Comparison of ENCODE assay signal across 8 mouse cellular contexts in the genomic region with DNA sequence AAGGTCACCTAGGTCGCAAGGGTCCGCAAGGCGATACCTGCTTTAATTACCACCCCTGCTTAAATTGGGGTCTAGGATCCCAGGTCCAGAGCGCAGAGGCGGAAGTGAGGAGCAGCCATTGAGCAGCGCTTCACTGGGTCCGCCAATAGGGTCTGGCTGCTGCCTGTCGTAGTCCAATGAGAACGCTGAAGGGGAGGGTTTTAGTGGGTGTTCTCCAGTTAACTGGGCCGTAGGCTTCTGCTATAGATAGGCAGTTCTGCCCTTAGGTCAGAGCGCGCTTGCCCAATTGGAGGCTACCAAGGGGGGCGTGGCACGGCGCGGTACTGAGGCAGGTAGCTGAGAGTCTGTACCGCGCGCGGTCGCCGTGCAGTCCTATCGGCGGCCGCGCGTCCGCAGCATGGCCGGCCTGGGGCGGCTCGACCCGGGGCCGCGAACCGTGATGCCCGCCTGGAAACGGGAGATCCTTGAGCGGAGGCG. TPM values are rescaled to one million over a fixed set of nuclear protein-coding genes. Genes with fewer than 3 reads are reported as not detected.
A peak's percentile ranks its signal among the peaks of the same experiment; 100 is the strongest.
DNase-seq lines count a peak whose midpoint lies in the region; ATAC-seq and TF ChIP-seq lines count a peak whose summit lies in the region.

A gene (plus strand): TSS at position 328 of the 477 bp plus-strand sequence.

- H3K9ac ChIP-seq in embryonic facial prominence, embryonic 15.5 days = peak within 1 kb of the TSS; percentile 58
- peak within 1 kb of the TSS; percentile 53 for H3K9ac ChIP-seq in limb, embryonic 14.5 days (ENCODE audit: low read depth, low read length, severe bottlenecking)
- H3K9ac ChIP-seq in midbrain, postnatal 0 days (replicated peaks; ENCODE audit: low read length, poor library complexity, severe bottlenecking) = peak within 1 kb of the TSS; percentile 65

- H3K27ac ChIP-seq in bone marrow, adult 2 months (ENCODE audit: control insufficient read depth, insufficient read depth, low read depth, low read length, poor library complexity) = peak within 1 kb of the TSS; percentile 77
- no peak within 1 kb of the TSS; the same call in 1 of the 2 replicates for H3K27ac ChIP-seq in embryonic facial prominence, embryonic 15.5 days (replicated peaks)
- H3K27ac ChIP-seq in limb, embryonic 14.5 days (replicated peaks; ENCODE audit: low read depth, low read length) = no peak within 1 kb of the TSS
- peak within 1 kb of the TSS; percentile 76 for H3K27ac ChIP-seq in midbrain, postnatal 0 days (ENCODE audit: low read depth, low read length)

- under 1% methylated on average over 39 of the region's 39 CpGs for WGBS in bone marrow, adult 2 months
- 0% methylated on average over 38 of the region's 39 CpGs for WGBS in embryonic facial prominence, embryonic 15.5 days
- WGBS in limb, embryonic 14.5 days = 1% methylated on average over 28 of the region's 39 CpGs
- under 1% methylated on average over 39 of the region's 39 CpGs for WGBS in midbrain, postnatal 0 days

- peak; percentile 98 for ATAC-seq in embryonic facial prominence, embryonic 15.5 days (ENCODE audit: insufficient number of reproducible peaks, low FRiP score, low TSS enrichment, low read depth)
- peak; percentile 100 for ATAC-seq in limb, embryonic 14.5 days (ENCODE audit: low FRiP score, low read depth)
- peak; percentile 97 for ATAC-seq in midbrain, postnatal 0 days (ENCODE audit: low FRiP score)

- no peaks in the 10 kb centered on the region for H3K9me3 ChIP-seq in embryonic facial prominence, embryonic 15.5 days (replicated peaks)
- no peaks in the 10 kb centered on the region for H3K9me3 ChIP-seq in limb, embryonic 14.5 days (ENCODE audit: control insufficient read depth, low read length)
- H3K9me3 ChIP-seq in midbrain, postnatal 0 days (ENCODE audit: low read length) = no peaks in the 10 kb centered on the region

- peaks cover 2% of the 10 kb centered on the region for H3K4me1 ChIP-seq in bone marrow, adult 2 months (ENCODE audit: control insufficient read depth, insufficient read depth, low read length)
- H3K4me1 ChIP-seq in embryonic facial prominence, embryonic 15.5 days = peaks cover 45% of the 10 kb centered on the region
- H3K4me1 ChIP-seq in limb, embryonic 14.5 days (ENCODE audit: control insufficient read depth, insufficient read depth, low read length) = peaks cover 11% of the 10 kb centered on the region
- peaks cover 36% of the 10 kb centered on the region for H3K4me1 ChIP-seq in midbrain, postnatal 0 days (ENCODE audit: insufficient read depth, low read length)

- peak; percentile 81; the same call in 1 of the 2 replicates for TF ChIP-seq POLR2A in bone marrow, adult 2 months (IDR thresholded peaks at IDR 0.05; ENCODE audit: borderline replicate concordance, control insufficient read depth, low read depth, low read length)
- no peak for TF ChIP-seq POLR2A in limb, embryonic 14.5 days (IDR thresholded peaks at IDR 0.05; ENCODE audit: borderline replicate concordance, extremely low read depth, insufficient read depth, insufficient read length)

- TF ChIP-seq CTCF in bone marrow, adult 2 months (IDR thresholded peaks at IDR 0.05; ENCODE audit: control insufficient read depth, insufficient read depth, low read length) = no peak
- 0 out of 2 replicates have a peak, but pooled peaks have one; percentile 6 for TF ChIP-seq CTCF in midbrain, postnatal 0 days (IDR thresholded peaks at IDR 0.05)

- no peaks in the 10 kb centered on the region for H3K36me3 ChIP-seq in embryonic facial prominence, embryonic 15.5 days
- no peaks in the 10 kb centered on the region for H3K36me3 ChIP-seq in limb, embryonic 14.5 days (ENCODE audit: control insufficient read depth, insufficient read depth, low read length)
- 0 out of 2 replicates have a peak, but pooled peaks cover 3% of the 10 kb centered on the region for H3K36me3 ChIP-seq in midbrain, postnatal 0 days (ENCODE audit: insufficient read depth, low read length)

- peaks cover 17% of the 10 kb centered on the region for H3K27me3 ChIP-seq in embryonic facial prominence, embryonic 15.5 days
- H3K27me3 ChIP-seq in limb, embryonic 14.5 days (ENCODE audit: control insufficient read depth, insufficient read depth, low read length) = peaks cover 13% of the 10 kb centered on the region; the same call in 1 of the 2 replicates
- peaks cover 3% of the 10 kb centered on the region; the same call in 1 of the 2 replicates for H3K27me3 ChIP-seq in midbrain, postnatal 0 days (ENCODE audit: insufficient read depth, low read length)

- H3K4me3 ChIP-seq in bone marrow, adult 2 months (replicated peaks; ENCODE audit: control insufficient read depth, low read depth, low read length) = peak within 1 kb of the TSS; percentile 81
- peak within 1 kb of the TSS; percentile 73 for H3K4me3 ChIP-seq in embryonic facial prominence, embryonic 15.5 days (replicated peaks)
- H3K4me3 ChIP-seq in limb, embryonic 14.5 days (replicated peaks; ENCODE audit: low read length) = peak within 1 kb of the TSS; percentile 77
- peak within 1 kb of the TSS; percentile 71 for H3K4me3 ChIP-seq in midbrain, postnatal 0 days (ENCODE audit: low read depth, low read length)

- DNase-seq in 416B (ENCODE audit: low read depth) = peak; percentile 99
- peak; percentile 97 for DNase-seq in heart, adult 8-10 months (ENCODE audit: low spot score)
- peak; percentile 99 for DNase-seq in kidney, adult 9 months
- DNase-seq in limb, embryonic 14.5 days (ENCODE audit: low spot score) = peak; percentile 98
- peak; percentile 99 for DNase-seq in midbrain, postnatal 0 days (ENCODE audit: low spot score)
- peak; percentile 91 to 93 for DNase-seq in spleen, postnatal 14 days (ENCODE audit: low spot score in 2 of 2)

- H3K4me2 ChIP-seq in embryonic facial prominence, embryonic 15.5 days (replicated peaks) = peak within 1 kb of the TSS; percentile 99
- H3K4me2 ChIP-seq in limb, embryonic 14.5 days (replicated peaks; ENCODE audit: low read depth, low read length, severe bottlenecking) = peak within 1 kb of the TSS; percentile 99
- peak within 1 kb of the TSS; percentile 100 for H3K4me2 ChIP-seq in midbrain, postnatal 0 days (ENCODE audit: low read depth, low read length, poor library complexity, severe bottlenecking)

RNA-seq across cellular contexts. Expression of the gene that starts here (rescaled TPM):
- polyA plus RNA-seq in bone marrow, adult 2 months (2011; ENCODE audit: insufficient read depth, insufficient read length, low replicate concordance, missing spikeins) = 1.4 and 17.5 TPM in 2 replicates
- polyA plus RNA-seq in embryonic facial prominence, embryonic 15.5 days (2015; fragmentation: Nextera tagmentation; extraction: Ambion mirVana) = 10.2 TPM in 2 replicates
- 1 to 10 TPM; 4.0 to 8.6 (median 6.7) TPM for total RNA-seq in heart, adult 8-10 months (2022)
- 4.9 and 6.0 TPM in 2 replicates for polyA plus RNA-seq in limb, embryonic 14.5 days (2012; rRNA removed)
- polyA plus RNA-seq in limb, embryonic 14.5 days (2014; fragmentation: Nextera tagmentation; extraction: Ambion mirVana) = 6.1 and 6.8 TPM in 2 replicates
- 23.7 and 45.5 TPM in 2 replicates for total RNA-seq in midbrain, postnatal 0 days (2014; rRNA removed)
- polyA plus RNA-seq in midbrain, postnatal 0 days (2015; fragmentation: Nextera tagmentation; extraction: Ambion mirVana) = 17.8 and 18.1 TPM in 2 replicates

Comparison
In these comparisons a context has a peak if more than half of its experiments do, and no peak if none do; other contexts are left out.
1. H3K27ac ChIP-seq: peak in bone marrow, adult 2 months (single experiment) and midbrain, postnatal 0 days (single experiment); none in embryonic facial prominence, embryonic 15.5 days (single experiment) and limb, embryonic 14.5 days (single experiment).
2. Peak in every context shown above with its lines, with median percentiles within 50 percentile points of each other: DNase-seq, H3K4me3 ChIP-seq, ATAC-seq, H3K4me2 ChIP-seq and H3K9ac ChIP-seq.